Mouse (Mus musculus) thymus, adult 2 months (tissue): ENCODE measurements around the gene Gm20388. TPM values are rescaled to one million over a fixed set of nuclear protein-coding genes. Genes with fewer than 3 reads are reported as not detected.

Experiments
- DNase-seq: peaks from one replicate; pipeline ENCODE4 v3.0.0; 2021
- H3K27ac ChIP-seq: fragments of 200-500 bp; 2 replicates; pipeline ENCODE4 v1.5.1; 2012; ENCODE audit warnings: low read length, control low read depth; ENCODE audit not compliant: control insufficient read depth, insufficient read depth
- H3K27me3 ChIP-seq: fragments of 200-500 bp; 2 replicates; pipeline ENCODE4 v1.6.1; 2012; ENCODE audit warnings: mild to moderate bottlenecking, low read length, moderate library complexity, mixed read lengths; ENCODE audit not compliant: control insufficient read depth, insufficient read depth
- H3K36me3 ChIP-seq: fragments of 200-500 bp; 2 replicates; pipeline ENCODE4 v1.6.1; 2012; ENCODE audit warnings: mild to moderate bottlenecking, low read length, moderate library complexity; ENCODE audit not compliant: control insufficient read depth, insufficient read depth
- H3K4me1 ChIP-seq: fragments of 200-500 bp; replicated peaks from 2 replicates; pipeline ENCODE4 v1.6.1; 2012; ENCODE audit warnings: low read length; ENCODE audit not compliant: control insufficient read depth, insufficient read depth
- H3K4me3 ChIP-seq: fragments of 200-500 bp; 2 replicates; pipeline ENCODE4 v1.5.1; 2012; ENCODE audit warnings: mild to moderate bottlenecking, low read length, control low read depth, moderate library complexity; ENCODE audit not compliant: control insufficient read depth, insufficient read depth
- CTCF ChIP-seq: fragments of 200-500 bp; IDR thresholded peaks from 2 replicates; pipeline ENCODE4 v1.5.1; 2012; ENCODE audit warnings: mild to moderate bottlenecking, control low read depth, low read length, moderate library complexity, borderline replicate concordance; ENCODE audit not compliant: control insufficient read depth, poor library complexity, insufficient read depth; ENCODE audit errors: extremely low read depth
- POLR2A ChIP-seq: fragments of 200-500 bp; IDR thresholded peaks from 2 replicates; pipeline ENCODE4 v1.6.1; 2012; ENCODE audit warnings: mild to moderate bottlenecking, low read length, control low read depth, moderate library complexity; ENCODE audit not compliant: control insufficient read depth, poor library complexity, insufficient read depth; ENCODE audit errors: extremely low read depth
- WGBS: fragments of 180-500 bp; shearing (Covaris S2); methylation state at CpG from one replicate; pipeline ENCODE4 v1.1.7; 2018; 5-methylcytosine and 5-hydroxymethylcytosine counted together
- polyA plus RNA-seq: library from polyadenylated mRNA; depleted of rRNA; stranded (reverse); fragments of >200 nt; gene quantifications from 2 replicates; pipeline ENCODE4 v1.2.3, GENCODE M21; 2012

Gm20388 gene
- polyA plus RNA-seq, 1 experiment = 103 TPM

DNA sequence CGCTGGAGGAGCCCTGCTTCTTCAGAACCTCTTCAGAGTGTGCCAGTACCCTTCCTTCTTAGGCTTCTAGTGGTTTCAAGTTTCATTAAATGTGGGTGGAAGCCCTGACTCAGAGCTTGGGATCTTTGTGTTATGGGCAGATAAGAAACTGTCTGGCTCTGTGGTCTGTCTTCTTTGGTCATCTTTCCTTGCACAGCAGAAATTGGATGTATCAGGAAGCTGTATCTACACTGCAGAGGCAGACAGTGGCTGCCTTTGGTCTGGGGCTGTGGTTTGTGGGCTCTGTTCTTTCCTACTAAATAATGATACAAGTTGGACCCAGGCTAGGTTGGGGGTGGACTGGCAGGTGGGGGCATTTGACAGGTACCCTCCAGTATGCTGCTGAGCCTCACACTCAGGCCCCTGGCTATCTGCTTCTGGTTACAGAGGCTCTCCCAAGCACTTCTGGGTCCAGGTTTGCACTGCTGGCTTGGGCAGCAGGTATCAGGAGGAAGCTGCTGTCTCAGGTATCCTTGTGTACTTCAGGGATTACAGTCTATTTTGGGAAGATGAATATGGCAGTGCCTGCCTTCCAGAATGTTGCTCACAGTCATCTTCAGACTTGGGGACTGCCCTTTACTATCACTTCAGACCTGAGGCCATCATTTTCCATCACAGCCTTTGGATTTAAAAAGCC, 2045.3 kb downstream of the Gm20388 start:
- Histone ChIP-seq H3K4me1 (peaks cover 14% of the 10 kb centered on the region), H3K36me3 (0 out of 2 replicates have a peak, but pooled peaks cover 5% of the 10 kb centered on the region), H3K27ac (no peak overlapping the region), H3K27me3 (no peaks in the 10 kb centered on the region), H3K4me3 (no peak overlapping the region)
- no peak for TF ChIP-seq CTCF
- no peak for TF ChIP-seq POLR2A
- 44% methylated on average over 1 of the region's 1 CpGs for WGBS
- no peak for DNase-seq

DNA sequence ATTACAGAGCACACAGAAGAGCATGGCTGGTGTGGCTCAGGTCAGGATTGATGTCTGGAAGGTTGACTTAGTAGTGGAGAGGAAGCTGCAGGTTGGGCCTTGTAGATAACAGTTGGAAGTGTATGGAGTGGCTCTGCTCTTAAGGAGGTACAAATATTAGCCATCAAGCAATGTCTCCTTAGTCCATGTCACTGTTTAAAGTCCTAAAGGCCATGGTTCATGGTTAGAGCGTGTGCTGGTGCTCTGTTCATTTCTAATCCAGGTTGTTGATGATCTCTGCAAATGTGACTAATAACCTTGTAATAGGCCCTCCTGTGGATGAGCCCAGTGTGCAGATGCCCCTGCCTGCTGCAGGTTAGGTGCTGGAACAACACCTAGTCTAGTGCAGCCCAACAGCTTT, 2047.8 kb downstream of the Gm20388 start:
- H3K4me3 ChIP-seq = no peak overlapping the region
- 0 out of 2 replicates have a peak, but pooled peaks cover 5% of the 10 kb centered on the region for H3K36me3 ChIP-seq
- TF ChIP-seq CTCF = no peak
- TF ChIP-seq POLR2A = no peak
- no peak overlapping the region for H3K27ac ChIP-seq
- H3K4me1 ChIP-seq = no peaks in the 10 kb centered on the region
- H3K27me3 ChIP-seq = no peaks in the 10 kb centered on the region
- 96% methylated on average over 1 of the region's 1 CpGs for WGBS
- no peak for DNase-seq

DNA sequence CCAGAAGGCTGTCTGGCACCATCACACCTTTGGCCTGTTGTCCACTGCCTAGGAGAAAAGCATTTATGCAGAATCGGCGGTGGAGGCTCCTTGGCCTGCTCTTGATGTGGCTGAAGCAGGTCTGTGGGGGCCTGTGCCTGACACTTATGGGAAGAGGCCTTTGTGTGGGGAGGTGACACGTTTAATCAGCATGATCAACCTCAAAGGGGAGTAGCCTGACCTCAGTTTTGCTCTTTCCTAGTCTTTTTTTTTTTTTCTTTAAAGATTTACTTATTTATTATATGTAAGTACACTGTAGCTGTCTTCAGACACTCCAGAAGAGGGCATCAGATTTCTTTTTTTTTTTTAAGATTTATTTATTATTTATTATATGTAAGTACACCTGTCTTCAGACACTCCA, 2052.3 kb downstream of the Gm20388 start:
- WGBS = 16% methylated on average over 3 of the region's 3 CpGs
- TF ChIP-seq POLR2A (no peak), CTCF (no peak)
- DNase-seq = no peak
- peaks cover 24% of the 10 kb centered on the region for H3K4me1 ChIP-seq
- no peaks in the 10 kb centered on the region for H3K27me3 ChIP-seq
- H3K27ac ChIP-seq = no peak overlapping the region
- H3K36me3 ChIP-seq = no peaks in the 10 kb centered on the region
- no peak overlapping the region for H3K4me3 ChIP-seq

DNA sequence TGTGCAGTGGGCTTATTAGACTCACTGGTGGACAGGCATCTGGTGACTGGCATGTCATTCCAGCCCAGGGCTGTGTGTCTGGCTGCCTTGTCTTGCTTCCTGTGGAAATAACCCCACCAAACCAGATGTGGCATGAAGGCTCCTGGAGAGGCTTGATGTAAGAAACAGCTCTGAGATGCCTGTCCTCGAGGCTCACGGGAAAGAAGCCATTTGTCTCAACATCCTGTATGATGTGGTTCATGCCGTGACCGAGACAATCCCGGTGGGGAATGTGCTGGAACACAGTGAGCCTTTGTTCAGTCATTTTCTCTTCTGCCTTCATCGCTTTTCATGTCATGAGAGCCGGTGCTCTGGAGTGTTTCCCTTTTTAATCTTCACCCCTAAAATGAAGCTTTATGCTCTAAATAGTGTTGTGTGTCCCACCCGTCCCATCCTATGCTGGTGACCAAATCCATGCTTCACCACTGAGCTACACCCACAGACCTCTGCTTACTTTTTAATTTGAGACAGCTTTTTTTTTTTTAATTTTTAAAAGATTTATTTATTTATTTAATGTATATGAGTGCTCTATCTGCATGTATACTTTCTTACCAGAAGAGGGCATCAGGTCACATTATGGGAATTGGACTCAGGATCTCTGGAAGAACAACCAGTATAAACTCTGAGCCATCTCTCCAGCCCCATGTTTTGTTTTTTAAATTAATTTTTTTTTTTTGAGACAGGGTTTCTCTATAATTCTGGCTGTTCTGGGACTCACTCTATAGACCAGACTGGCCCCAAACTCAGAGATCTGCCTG, 2054.3 kb downstream of the Gm20388 start:
- Histone ChIP-seq H3K36me3 (no peaks in the 10 kb centered on the region), H3K4me1 (peaks cover 40% of the 10 kb centered on the region)
- TF ChIP-seq POLR2A = no peak
- no peak for TF ChIP-seq CTCF

GRCm38 (mm10) chr8:121966110-121966509, 2055.5 kb downstream of the Gm20388 start:
- TF ChIP-seq CTCF (no peak), POLR2A (no peak)
- H3K4me3 ChIP-seq = no peak overlapping the region
- WGBS = 92% methylated on average over 5 of the region's 5 CpGs
- no peaks in the 10 kb centered on the region for H3K27me3 ChIP-seq
- no peak overlapping the region for H3K27ac ChIP-seq
- H3K4me1 ChIP-seq = peaks cover 40% of the 10 kb centered on the region
- DNase-seq = no peak
- H3K36me3 ChIP-seq = no peaks in the 10 kb centered on the region

More for the DNA sequence above, 2054.3 kb downstream of the Gm20388 start:
- Histone ChIP-seq H3K4me3 (no peak overlapping the region), H3K27me3 (no peaks in the 10 kb centered on the region), H3K27ac (no peak overlapping the region)
- 68% methylated on average over 8 of the region's 8 CpGs for WGBS
- no peak for DNase-seq

DNA sequence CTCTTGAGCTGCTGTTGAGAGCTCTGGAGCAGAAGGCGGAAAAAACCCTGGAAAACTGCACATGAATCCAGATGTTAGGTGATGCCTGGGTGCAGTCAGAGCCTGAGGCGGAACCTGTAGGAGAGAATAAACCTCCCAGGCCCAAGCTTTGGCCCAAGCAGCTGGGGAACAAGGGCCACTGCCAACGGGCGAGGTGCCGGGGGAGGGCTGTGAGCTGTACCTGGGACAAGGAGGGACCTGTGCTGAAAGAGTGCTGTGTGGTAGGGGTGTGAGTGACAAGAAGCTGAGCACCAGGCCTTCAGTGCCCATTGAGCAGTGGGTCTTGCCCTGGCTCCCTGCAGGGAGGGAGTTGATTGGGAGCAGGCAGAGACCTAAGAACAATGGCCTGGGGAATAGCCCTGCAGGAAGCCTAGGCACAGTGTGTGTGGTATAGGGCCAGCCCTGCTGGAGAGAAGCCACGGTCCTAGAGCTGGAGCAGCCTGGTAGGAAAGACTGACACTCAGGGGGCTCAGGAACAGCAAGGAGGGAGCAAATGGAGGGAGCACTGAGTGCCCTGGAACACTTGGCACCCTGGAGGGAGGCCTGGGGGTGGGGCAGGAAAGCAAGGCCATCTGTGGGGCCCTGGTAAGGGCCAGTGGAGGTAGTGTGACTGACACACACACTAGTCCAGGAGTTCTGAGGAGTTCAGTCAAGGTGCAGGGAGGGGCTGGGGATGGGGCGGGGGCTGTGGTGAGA, 2056.2 kb downstream of the Gm20388 start:
- TF ChIP-seq CTCF (no peak), POLR2A (no peak)
- no peak overlapping the region for H3K27ac ChIP-seq
- H3K4me1 ChIP-seq = peaks cover 40% of the 10 kb centered on the region
- H3K27me3 ChIP-seq = no peaks in the 10 kb centered on the region
- 89% methylated on average over 7 of the region's 7 CpGs for WGBS
- no peak for DNase-seq
- H3K4me3 ChIP-seq = no peak overlapping the region
- no peaks in the 10 kb centered on the region for H3K36me3 ChIP-seq
